In genomic region chr16:94519028-94519427, GRCm38 (mm10) we compare ENCODE assay signal across 9 mouse cellular contexts. TPM values are rescaled to one million over a fixed set of nuclear protein-coding genes. Genes with fewer than 3 reads are reported as not detected.
DNase-seq lines count a peak whose midpoint lies in the region; ATAC-seq lines count a peak whose summit lies in the region.
"Had no signal": no experiment of that assay in that cellular context is flagged by ENCODE, and none has a peak within 500 bp of the region (broad histone marks: within the 10 kb centered on the region; RNA-seq: fewer than 3 reads in every experiment).

No protein-coding gene starts in this region.

- peak; percentile 99 for DNase-seq in heart, adult 11 months
- DNase-seq in layer of hippocampus, postnatal 10 days (ENCODE audit: low spot score in 2 of 2): no peak
- DNase-seq in cerebellum, adult 18-20 months: no peak
- no peak for DNase-seq in left cerebral cortex, adult 11 months (ENCODE audit: low spot score)

- H3K4me3 ChIP-seq in heart, embryonic 11.5 days (ENCODE audit: low read depth, low read length): no peak overlapping the region
- no peak overlapping the region for H3K4me3 ChIP-seq in heart, embryonic 15.5 days
- no peak overlapping the region for H3K4me3 ChIP-seq in limb, embryonic 12.5 days (replicated peaks)
- H3K4me3 ChIP-seq: embryonic facial prominence, embryonic 12.5 days had no signal

- H3K4me2 ChIP-seq in heart, embryonic 11.5 days: no peak overlapping the region
- no peak overlapping the region for H3K4me2 ChIP-seq in heart, embryonic 15.5 days
- H3K4me2 ChIP-seq in limb, embryonic 12.5 days: no peak overlapping the region
- H3K4me2 ChIP-seq: embryonic facial prominence, embryonic 12.5 days had no signal

- no peak for ATAC-seq in heart, embryonic 11.5 days (replicated peaks; ENCODE audit: insufficient number of reproducible peaks, low FRiP score, low TSS enrichment)
- peak; percentile 74 for ATAC-seq in heart, embryonic 15.5 days (replicated peaks; ENCODE audit: insufficient number of reproducible peaks, insufficient read depth, low FRiP score, low read depth)
- no peak; the same call in 1 of the 2 replicates for ATAC-seq in limb, embryonic 12.5 days (ENCODE audit: insufficient number of reproducible peaks, insufficient read depth, low FRiP score, low TSS enrichment, low read depth)
- ATAC-seq in megakaryocyte progenitor cell, adult 5-6 weeks (replicated peaks; ENCODE audit: poor library complexity): peak; percentile 79

- 58% methylated on average over 6 of the region's 6 CpGs for WGBS in heart, embryonic 11.5 days (ENCODE audit: insufficient replicate concordance)
- WGBS in heart, embryonic 15.5 days: 16% methylated on average over 6 of the region's 6 CpGs
- WGBS in limb, embryonic 12.5 days: 52% methylated on average over 6 of the region's 6 CpGs

- no peaks in the 10 kb centered on the region for H3K36me3 ChIP-seq in heart, embryonic 11.5 days (ENCODE audit: control insufficient read depth, insufficient read depth, low read length)
- H3K36me3 ChIP-seq in heart, embryonic 15.5 days: no peaks in the 10 kb centered on the region; the same call in 1 of the 2 replicates
- peaks cover 8% of the 10 kb centered on the region; the same call in 1 of the 2 replicates for H3K36me3 ChIP-seq in limb, embryonic 12.5 days
- H3K36me3 ChIP-seq: embryonic facial prominence, embryonic 12.5 days had no signal

- no peaks in the 10 kb centered on the region for H3K27me3 ChIP-seq in heart, embryonic 11.5 days (ENCODE audit: control insufficient read depth, insufficient read depth, low read length)
- H3K27me3 ChIP-seq in heart, embryonic 15.5 days: no peaks in the 10 kb centered on the region
- H3K27me3 ChIP-seq in limb, embryonic 12.5 days: no peaks in the 10 kb centered on the region
- H3K27me3 ChIP-seq: embryonic facial prominence, embryonic 12.5 days had no signal

- H3K27ac ChIP-seq in heart, embryonic 11.5 days (ENCODE audit: low read depth, low read length): no peak overlapping the region
- peak overlapping the region; percentile 76 for H3K27ac ChIP-seq in heart, embryonic 15.5 days
- peak overlapping the region; percentile 35; the same call in 1 of the 2 replicates for H3K27ac ChIP-seq in limb, embryonic 12.5 days
- H3K27ac ChIP-seq: embryonic facial prominence, embryonic 12.5 days had no signal

- H3K9me3 ChIP-seq in heart, embryonic 11.5 days (replicated peaks; ENCODE audit: control insufficient read depth, low read length): no peaks in the 10 kb centered on the region
- H3K9me3 ChIP-seq in heart, embryonic 15.5 days (replicated peaks): no peaks in the 10 kb centered on the region
- H3K9me3 ChIP-seq in limb, embryonic 12.5 days: no peaks in the 10 kb centered on the region
- H3K9me3 ChIP-seq: embryonic facial prominence, embryonic 12.5 days had no signal

- H3K4me1 ChIP-seq in heart, embryonic 11.5 days (ENCODE audit: control insufficient read depth, insufficient read depth, low read length): peaks cover 26% of the 10 kb centered on the region
- H3K4me1 ChIP-seq in heart, embryonic 15.5 days (replicated peaks): peaks cover 50% of the 10 kb centered on the region
- H3K4me1 ChIP-seq in limb, embryonic 12.5 days (replicated peaks): peaks cover 7% of the 10 kb centered on the region

- no peak overlapping the region for H3K9ac ChIP-seq in heart, embryonic 11.5 days (ENCODE audit: low read depth, low read length)
- H3K9ac ChIP-seq in heart, embryonic 15.5 days: no peak overlapping the region
- no peak overlapping the region for H3K9ac ChIP-seq in limb, embryonic 12.5 days (replicated peaks)
- H3K9ac ChIP-seq: embryonic facial prominence, embryonic 12.5 days had no signal

RNA-seq across cellular contexts. Expression of gene Vps26c, which starts 7.6 kb away (rescaled TPM):
- 47.4 and 54.6 TPM in 2 replicates for polyA plus RNA-seq in heart, embryonic 11.5 days (2014; fragmentation: Nextera tagmentation; extraction: Ambion mirVana)
- polyA plus RNA-seq in heart, embryonic 15.5 days (2015; fragmentation: Nextera tagmentation; extraction: Ambion mirVana): 41.0 and 49.6 TPM in 2 replicates
- 52.4 and 61.7 TPM in 2 replicates for polyA plus RNA-seq in limb, embryonic 12.5 days (2016; fragmentation: Nextera tagmentation; extraction: Ambion mirVana)
- 21.8 and 26.4 TPM in 2 replicates for total RNA-seq in megakaryocyte progenitor cell, adult 5-6 weeks (2015)
- 29.5 and 32.9 TPM in 2 replicates for total RNA-seq in megakaryocyte progenitor cell, adult 5-6 weeks (2017)
- total RNA-seq in layer of hippocampus, postnatal 10 days (2021): 10 to 100 TPM; 32.1 to 42.0 TPM

RNA-seq across cellular contexts. Expression of gene Dyrk1a, which starts 50.8 kb away (rescaled TPM):
- polyA plus RNA-seq in heart, embryonic 11.5 days (2014; fragmentation: Nextera tagmentation; extraction: Ambion mirVana): 9.0 and 11.6 TPM in 2 replicates
- 7.1 and 7.3 TPM in 2 replicates for polyA plus RNA-seq in heart, embryonic 15.5 days (2015; fragmentation: Nextera tagmentation; extraction: Ambion mirVana)
- polyA plus RNA-seq in limb, embryonic 12.5 days (2016; fragmentation: Nextera tagmentation; extraction: Ambion mirVana): 9.8 and 11.6 TPM in 2 replicates
- 60.8 and 65.6 TPM in 2 replicates for total RNA-seq in megakaryocyte progenitor cell, adult 5-6 weeks (2015)
- total RNA-seq in megakaryocyte progenitor cell, adult 5-6 weeks (2017): 49.4 and 58.3 TPM in 2 replicates
- 10 to 100 TPM; 84.0 to 88.8 TPM for total RNA-seq in layer of hippocampus, postnatal 10 days (2021)

Comparison
In these comparisons a context has a peak if more than half of its experiments do, and no peak if none do; other contexts are left out.
1. ATAC-seq: peak in heart, embryonic 15.5 days (single experiment) and megakaryocyte progenitor cell, adult 5-6 weeks (single experiment); none in heart, embryonic 11.5 days (single experiment) and limb, embryonic 12.5 days (single experiment).